Mouse (Mus musculus) v-Abl transformed pro-B cells (cell line): ENCODE measurements around the gene Gm10273.

Experiments used
- in situ Hi-C, 2 experiments: fragments of 400-800 bp; cut with MboI; formaldehyde crosslinking; loops; one replicate each; pipeline ENCODE4 v1.15.1; 2025; ENCODE audit not compliant: unreplicated experiment in 2 of 2

Gm10273 gene

DNA sequence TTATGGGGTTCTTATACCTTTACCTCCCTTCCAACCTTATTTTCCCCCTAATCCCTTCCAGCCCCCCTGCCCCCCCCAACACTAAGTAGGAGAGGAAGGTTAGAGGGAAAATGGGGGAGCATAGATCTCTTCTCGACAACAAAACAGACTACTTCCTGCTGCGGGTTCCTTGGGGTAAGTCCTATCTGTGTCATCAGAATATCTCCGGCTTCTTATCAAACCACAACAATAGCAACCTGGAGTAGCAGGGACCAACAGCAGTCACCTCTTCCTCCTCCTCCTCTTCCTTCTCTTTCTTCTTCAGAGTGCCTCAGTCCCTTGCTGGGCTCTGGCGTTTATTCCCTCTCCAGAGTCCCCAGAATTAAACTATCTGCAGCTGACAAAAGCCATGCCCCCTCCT is 3.5 kb upstream of the Gm10273 start:
- in situ Hi-C loops = no loop called here

DNA sequence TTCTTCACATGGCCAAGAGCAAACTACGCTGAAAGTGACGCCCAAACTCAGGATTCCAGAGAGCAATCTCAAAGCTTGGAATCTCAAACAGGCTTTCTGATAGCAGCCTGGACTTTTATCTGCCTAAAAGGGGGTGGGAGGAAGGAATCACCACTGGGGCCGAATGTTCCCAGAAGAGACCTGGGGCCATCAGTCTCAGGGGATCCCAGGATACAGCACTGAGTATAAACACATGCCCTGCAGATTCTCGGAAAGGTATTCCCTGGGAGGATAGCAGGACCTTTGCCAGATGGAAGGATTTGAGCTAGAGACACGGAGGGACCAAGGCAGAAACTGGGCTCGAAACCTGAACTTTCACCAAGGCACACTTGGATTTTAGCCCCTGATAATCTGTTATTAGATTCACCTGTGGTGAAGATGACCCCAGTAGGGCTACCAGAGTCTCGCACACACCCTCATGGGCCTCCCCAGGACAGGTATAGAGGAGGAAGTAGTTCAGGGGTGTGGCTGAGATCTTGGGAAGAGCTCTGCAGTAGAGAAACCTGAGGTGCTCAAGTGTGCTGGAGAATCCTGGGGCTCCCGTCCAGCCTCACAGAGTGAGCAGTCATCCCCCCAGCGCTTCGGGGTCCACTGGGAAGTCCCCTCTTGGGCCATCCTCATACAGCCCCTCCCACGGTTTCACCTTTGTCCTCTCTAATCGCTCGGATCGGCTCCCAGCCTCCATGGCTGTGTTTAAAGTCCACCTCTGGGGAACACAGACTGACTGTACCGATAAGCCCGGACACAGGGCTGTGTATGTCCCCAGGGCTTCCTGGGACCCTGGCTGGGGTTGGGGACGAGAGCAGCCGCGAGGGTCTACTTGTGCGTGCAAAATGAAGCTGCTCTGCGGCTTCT is 7.7 kb downstream of the Gm10273 start, which contains the start of gene Pla2g12b:
Pla2g12b (plus strand) TSS at position 762 of the 894 bp plus-strand sequence.
- in situ Hi-C loops = no loop called here

DNA sequence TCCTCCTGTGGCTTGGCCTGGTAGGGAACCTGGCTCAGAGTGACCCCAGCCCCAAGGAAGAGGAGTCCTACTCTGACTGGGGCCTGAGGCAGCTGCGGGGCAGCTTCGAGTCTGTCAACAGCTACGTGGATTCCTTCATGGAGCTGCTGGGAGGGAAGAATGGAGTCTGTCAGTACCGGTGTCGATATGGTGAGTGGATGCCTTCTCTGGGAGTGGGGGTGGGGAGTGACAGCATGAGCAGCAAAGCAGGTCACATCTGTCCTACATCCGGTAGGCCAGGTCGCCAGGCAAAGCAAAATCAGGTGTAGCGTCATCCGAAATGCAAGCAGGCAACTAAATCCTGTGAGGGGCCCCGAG is 8.3 kb downstream of the Gm10273 start:
- in situ Hi-C loops = no loop called here

DNA sequence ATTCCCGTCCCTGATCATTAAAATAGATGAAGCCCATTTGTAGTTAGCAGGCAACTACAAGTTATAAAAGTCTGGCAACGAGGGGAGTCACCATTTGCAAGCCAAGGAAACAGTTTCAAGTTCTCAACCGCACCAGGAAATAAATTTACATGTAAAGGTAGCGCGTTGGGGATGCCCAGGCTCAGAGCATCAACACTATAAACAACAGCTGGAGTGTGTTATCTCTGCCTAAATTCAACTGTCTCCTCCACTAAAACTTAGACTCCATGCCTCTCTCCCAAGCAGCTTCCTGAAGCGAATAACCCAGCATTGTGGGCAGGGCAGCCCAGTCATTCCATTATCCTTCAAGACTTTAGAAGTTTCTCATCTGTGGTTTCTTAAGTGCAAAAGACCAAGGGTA is 13.1 kb downstream of the Gm10273 start:
- in situ Hi-C loops = no loop called here

DNA sequence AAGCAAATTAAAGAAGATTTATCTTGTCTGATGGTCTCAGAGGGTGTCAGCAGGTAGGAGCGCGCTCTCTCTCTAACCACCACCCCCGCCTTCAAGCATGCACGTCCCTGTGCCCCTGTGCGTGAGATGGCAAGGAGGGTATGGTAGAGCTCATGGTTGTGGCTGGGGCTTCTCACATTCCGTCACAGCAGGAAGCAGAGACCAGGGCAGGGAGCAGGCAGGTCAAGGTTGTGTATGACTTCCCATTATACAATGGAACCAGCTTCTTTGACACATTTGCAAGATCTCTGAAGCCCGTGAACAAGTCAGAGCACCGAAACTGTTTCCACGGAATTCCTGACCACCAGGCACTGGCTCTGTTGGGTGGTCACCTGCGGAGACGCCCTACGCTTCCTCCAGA is 14.8 kb downstream of the Gm10273 start:
- in situ Hi-C loops = no loop called here

DNA sequence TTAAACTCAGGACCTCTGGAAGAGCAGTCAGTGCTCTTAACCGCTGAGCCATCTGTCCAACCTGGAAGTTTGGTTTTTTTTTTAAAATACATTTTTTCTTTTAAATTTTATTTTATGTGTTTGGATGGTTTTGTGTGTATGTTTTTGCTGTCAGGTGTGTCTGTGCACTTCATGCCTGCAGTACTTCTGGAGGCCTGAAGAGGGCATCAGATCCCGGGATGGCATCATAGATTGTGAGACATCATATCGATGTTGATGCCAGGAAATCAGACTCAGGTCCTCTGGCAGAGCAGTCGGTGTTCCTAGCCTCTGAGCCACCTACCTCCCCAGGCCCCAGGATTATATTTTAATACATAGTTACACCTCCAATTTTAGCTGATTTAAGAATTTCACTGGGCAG is 18.3 kb downstream of the Gm10273 start:
- in situ Hi-C loops = no loop called here

DNA sequence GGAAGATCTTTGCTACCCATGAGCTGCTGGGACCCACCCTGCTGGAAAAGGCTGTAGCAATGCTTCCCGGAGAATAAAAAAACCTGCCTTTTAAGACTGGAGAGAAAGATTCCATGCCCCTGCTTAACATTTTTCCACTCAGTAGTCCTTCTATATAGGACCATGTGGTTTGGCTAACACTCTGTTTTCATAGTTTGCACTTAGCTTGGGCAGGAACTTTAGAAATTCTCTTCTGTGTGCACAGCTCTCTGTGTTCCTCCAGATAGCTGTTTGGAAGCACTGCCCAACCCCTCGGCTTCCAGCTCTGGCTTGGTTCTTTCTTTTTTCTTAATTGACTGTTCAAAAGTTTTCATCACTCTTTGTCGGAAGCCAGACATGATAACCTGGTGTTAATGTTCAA is 21.2 kb downstream of the Gm10273 start:
- in situ Hi-C loops = no loop called here

DNA sequence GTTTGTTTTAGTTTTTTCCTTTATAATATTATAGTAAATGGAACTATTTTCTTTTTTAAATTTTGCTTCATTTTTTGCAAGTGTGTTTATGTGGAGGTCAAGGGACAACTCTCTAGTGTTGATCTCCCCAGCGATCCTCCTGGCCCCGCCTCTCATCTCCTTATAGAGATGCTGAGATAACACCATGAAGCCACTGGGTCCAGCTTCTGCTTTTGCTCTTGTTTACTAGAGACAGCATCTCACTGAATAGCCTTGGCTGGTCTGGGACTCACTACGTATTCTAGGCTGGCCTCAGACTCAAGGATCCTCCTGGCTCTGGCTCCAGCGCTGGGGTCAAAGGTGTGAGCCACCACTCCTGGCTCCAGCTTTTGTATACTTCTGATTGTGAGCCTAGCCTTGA is 24.1 kb downstream of the Gm10273 start:
- in situ Hi-C loops = no loop called here

DNA sequence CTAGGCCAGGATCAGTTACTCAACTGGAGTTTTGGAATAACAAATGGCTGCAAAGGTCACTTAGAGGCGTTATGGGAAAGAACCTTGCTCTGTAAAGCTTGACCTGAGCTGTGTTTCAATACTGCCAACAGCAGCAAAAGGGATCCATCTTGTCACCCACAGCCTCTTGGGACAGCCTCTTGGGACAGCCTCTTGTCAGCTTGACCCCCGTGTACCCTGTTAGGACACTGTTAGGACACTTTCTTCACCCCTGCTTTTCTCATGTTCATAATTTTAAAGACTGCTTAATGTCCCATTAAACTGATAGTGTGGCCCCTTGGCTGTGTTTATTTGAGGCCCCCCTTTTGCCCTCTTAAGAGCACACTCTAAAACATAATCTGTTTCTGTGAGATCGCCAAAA is 29.0 kb downstream of the Gm10273 start:
- in situ Hi-C loops = no loop called here

DNA sequence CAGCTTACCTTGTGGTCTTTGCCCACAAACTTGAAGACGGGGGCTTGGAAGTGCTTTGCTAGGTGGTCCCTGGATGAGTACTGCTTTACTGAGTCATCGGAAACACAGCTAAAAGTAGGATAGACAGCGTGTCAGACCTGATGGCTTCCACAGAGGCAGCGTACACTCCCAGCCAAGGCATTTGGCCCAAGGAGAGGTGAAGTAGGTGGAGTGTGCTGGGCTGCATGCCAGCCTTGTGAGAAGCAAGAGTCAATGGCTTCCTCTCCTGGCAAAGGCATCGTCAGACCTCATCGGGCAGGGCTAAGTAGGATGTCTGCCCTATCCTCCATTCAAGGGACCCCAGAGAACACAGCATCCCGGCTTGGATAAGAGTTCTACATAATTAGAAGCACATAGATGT is 29.9 kb downstream of the Gm10273 start:
- in situ Hi-C loops = no loop called here

DNA sequence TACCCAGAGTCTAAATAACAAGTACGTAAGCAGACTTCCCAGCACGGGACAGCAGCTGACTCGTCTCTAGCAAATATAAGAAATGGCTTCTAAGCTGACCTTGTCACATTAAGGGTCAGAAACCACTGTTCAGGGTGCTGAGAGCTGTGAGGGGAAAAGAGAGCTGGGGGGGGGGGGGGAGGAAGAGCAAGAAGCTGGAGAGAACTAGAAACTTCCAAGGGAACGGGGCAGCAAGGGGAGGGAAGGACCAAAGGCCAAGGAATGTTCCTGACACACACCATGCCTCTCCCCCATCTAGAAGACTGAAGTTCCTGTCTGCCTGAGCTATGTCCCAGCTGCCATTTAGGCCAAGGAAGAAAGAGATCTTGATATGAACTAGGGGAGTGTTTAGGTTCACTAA is 30.9 kb downstream of the Gm10273 start:
- in situ Hi-C loops = no loop called here

DNA sequence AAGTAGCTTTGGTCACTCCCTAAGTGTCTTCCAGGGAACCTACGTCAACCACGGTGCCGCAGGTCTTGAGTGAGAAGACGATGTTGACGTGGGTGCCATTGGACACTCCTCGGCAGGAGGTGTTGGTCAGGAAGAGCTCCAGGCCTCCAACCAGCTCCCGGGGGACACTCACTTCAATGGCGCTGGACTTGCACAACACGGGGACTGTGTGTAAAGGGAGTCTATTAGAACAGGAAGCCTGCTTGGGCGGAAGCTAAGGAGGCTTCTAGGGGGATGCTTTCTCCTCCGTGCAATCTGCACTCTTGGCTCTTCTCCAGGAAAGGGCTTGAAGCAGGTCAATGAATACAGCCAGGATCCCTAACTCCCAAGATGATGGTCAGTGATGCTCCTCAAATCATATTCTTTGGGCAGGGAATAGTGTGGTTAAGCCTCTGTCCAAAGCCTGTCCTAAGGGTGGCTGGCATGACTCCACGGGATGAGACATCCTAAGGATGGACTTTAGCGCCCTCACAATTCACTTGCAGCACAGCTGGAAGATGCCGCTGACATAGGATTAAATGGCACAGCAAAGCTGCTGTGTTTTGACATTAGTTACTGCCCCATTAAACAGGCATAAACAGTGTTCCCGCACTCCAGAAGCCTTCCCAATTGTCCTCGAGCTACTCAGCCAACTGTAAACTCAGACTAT is 34.2 kb downstream of the Gm10273 start:
- in situ Hi-C loops = no loop called here

DNA sequence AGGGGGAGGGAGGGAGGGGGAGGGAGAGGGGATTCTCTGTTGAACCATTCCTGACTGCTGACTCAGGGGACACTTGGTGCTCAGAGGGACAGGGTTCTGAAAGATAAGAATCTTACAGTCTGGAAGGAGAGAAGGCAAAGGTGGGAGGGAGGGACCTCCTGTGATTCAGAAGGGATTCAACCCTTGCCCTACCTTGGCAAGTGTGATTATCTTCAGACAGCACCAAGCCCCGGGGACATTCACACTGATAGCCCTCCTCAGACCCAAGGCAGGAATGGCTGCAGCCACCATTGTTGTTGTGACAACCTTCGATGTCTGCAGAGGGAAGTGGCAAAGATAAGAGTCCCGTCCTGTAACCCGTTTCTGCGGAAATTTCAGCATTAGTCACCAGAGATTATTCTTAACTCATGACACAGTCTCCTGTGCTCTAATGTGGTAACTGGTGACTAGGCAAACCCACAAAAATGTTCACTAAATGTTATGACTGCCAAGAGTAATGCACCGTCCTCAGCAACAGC is 35.3 kb downstream of the Gm10273 start:
- in situ Hi-C loops = no loop called here

DNA sequence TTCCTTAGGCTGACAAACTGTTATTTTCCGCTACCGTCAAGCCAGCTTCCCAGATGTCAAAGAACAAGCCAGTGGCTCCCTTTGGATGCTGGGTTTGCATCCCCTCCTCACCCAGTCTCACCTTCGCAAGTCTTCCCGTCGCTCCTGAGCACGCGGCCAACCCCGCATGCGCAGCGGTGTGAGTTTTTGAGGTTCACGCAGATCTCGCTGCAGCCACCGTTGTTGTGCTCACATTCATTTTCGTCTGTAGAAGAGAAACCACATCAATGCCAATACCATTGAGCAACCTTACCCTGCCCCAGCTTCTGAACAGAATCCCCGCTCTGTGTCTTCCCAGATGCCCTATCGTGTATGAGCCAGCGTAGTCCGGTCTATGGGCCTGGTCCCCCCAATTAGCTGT is 40.3 kb downstream of the Gm10273 start:
- in situ Hi-C loops = no loop called here

DNA sequence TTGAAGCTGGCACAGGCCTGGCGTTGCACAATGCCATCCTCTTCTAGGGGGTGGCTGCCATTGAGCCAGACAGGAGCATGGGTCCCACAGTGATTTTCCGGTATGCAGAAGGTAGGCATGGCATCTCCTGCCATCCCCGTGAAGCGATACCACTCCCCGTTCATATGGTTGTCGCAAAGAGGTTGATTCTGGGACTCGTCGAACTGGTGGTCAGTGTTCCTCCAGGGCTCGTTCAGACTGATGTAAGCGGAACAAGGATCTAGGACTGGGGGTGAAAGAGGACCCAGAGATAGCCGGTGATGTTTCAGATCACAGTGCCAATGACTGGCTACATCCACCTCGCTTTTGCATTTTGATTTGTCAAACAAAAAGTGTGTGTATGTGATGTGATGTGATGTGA is 43.2 kb downstream of the Gm10273 start:
- in situ Hi-C loops = no loop called here

DNA sequence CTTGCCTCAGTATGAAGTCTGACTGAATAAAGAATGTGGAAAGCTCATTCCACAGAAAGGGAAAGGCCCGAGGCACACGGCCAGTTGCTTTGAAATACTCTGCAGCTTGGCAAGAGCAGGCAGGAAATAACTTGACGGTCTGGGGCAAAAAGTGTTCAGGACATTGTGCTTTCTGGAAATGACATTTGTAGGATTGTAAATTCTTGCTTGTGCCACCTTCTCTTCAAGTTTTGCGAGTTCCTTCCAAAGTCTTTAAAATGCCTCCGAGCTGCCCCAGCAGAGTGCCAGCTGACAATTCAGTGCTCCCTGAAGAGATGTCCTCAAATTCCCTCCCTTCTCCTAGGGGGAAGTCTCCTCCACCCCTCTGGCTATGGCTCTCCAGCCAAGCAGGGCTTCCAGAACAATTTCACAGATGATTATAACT is 44.1 kb downstream of the Gm10273 start:
- in situ Hi-C loops = no loop called here

DNA sequence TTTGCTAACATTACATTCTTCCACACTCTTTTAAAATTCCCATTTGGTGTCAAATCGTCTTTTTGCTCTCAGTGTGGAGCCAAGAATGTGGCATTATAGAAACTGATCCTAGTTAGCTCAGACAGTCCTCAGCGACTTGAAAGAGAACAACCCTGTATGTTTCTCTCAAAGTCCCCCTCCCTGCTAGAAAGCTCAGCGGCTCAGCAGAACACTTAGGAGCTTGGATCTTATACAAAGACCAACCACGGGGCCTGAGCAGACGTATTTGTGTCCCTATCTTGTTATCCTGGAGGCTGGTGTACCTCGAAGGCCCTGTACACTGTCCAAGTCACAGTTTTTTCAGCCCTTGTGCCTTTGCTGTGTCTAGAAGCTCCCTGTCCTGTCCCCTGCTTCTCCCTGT is 44.7 kb downstream of the Gm10273 start:
- in situ Hi-C loops = no loop called here

DNA sequence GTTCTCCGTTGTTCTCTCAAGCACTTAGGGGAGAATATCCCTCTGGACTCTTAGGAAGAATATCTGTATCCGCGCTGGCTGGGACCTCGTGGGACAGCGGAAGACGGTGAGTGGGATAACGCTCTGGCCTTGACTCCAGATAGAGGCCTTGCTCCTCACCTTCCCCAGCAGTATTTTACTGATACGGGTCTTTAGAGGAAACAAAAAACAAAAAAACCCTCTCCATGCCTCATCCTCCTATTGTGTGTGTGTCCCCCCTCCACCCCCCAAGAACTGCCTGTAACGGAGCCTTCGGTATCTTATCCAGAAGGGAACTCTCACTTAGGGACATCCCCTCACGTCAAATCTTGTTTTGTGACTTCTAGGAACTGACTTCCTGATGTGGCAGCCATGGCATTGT is 46.3 kb downstream of the Gm10273 start, which contains the start of gene Oit3:
Oit3 (minus strand) TSS at position 44 of the 400 bp plus-strand sequence.
- in situ Hi-C loops = no loop called here

DNA sequence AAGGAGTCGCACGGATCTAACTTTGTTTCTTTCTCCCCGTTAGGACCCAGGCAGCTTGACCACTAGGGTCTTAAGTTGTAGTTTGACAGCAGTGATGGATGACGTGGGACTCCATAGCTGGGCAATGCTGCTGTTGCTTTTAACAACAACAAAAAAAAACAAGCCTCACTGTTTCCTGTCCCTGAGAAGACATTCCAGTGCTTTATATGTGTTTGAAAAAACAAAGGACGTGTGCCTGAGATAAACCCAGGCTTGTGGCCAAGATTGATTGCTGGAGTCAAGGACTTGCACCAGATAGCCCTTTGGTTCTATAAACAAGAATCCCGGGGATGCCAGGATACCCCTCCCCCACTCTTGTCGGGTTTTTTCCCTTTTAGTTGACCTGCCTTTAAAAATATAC is 47.8 kb downstream of the Gm10273 start:
- in situ Hi-C loops = no loop called here

DNA sequence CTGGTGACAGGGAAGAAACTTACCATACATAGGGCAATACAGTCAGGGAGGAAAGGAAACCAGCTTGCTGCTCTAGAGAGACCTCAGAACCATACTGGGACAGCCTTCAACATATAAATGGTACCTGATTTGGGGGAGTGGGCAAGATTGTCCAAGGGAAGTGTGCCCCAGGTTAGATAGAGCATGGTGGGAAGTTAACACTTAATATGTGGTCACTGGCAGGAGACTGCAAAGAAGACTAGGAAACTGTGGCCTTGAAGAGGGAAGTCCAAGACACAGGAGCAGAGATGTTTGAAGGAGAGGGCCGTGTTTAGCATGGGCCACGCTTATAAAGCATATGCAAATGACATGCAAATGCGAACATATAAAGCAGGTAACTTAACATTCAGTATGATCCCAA is 48.7 kb downstream of the Gm10273 start:
- in situ Hi-C loops = no loop called here

DNA sequence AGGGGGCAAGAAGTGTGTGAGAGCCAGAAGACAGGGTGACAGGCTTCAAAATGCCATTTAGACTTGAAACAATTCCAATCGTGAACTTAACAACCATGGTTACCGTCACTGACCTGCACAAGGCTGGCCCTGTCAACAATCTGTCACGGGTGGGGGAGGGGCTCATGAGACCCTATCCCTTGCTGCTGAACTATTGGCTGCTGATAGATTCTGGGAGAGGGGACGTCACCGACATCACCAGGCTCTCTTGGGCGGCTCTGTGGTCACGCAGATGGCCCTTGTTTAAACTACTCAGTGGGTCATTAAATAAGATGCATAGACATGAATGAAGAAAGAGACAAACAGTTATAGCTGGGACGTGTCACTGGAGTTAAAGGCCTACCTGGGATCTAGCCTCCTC is 49.2 kb downstream of the Gm10273 start:
- in situ Hi-C loops = no loop called here
